Mouse (Mus musculus) midbrain, embryonic 13.5 days (tissue): ENCODE measurements at regions not wholly inside any gene's neighbourhood (a gene's known extent, or its start where the extent isn't known, plus 50 kb on each side); places are given as distances from the start of the nearest gene placed in this dataset. TPM values are rescaled to one million over a fixed set of nuclear protein-coding genes. Genes with fewer than 3 reads are reported as not detected.

Source experiments
- microRNA-seq: library from miRNA; unstranded; fragments of <30 nt; microRNA quantifications from one replicate; pipeline ENCODE4, GENCODE M21; 2016

Small RNA genes in the stretch of these regions (microRNA-seq; reads per million reads assigned to microRNA genes)
- not detected for gene Mir6401
